Mouse (Mus musculus) testis, adult 10 weeks (tissue): ENCODE measurements around the gene Mobp. TPM values are rescaled to one million over a fixed set of nuclear protein-coding genes. Genes with fewer than 3 reads are reported as not detected.

Experiments used
- polyA plus RNA-seq: library from polyadenylated mRNA; stranded (reverse); fragments of 350-450 nt; fragmentation: Illumina TruSeq; extraction: RNeasy Lipid Tissue Mini Kit (QIAGEN cat#74804); gene quantifications from one replicate; pipeline ENCODE4 v1.2.3, GENCODE M21; 2014; ENCODE audit warnings: low read depth, low replicate concordance

Gene Mobp
- 0.31 TPM for polyA plus RNA-seq

DNA sequence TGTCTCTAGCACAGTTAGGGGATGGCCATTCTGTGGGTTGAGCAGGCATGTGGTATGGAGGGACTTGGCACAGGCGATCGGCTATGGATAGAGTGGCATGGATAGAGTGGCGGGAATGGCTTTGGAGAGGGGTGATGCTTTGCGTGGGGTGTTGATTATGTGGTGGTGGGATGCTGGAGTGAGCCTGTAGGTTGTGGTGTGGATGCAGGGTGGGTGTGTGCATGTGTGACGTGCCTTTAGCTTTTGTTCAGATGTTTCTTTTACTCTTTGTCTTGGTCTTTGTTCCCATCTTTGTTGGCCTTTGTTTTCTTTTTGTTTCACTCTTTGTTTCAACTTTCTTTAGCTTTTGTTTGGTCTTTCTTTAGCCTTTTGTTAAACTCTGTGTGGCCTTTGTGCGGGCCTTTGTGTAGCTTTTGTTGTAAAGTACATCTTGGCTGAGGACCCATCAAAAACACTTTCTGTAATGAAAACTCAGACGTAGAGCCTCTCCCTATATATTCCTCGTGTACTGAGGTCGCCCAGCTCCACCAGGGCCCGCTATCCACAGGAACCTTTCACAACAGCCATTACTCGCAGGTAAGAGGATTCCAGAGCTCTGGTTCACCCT is at the start of gene Mobp:
Gene Mobp (plus strand): TSS at position 486 of the 607 bp plus-strand sequence.

DNA sequence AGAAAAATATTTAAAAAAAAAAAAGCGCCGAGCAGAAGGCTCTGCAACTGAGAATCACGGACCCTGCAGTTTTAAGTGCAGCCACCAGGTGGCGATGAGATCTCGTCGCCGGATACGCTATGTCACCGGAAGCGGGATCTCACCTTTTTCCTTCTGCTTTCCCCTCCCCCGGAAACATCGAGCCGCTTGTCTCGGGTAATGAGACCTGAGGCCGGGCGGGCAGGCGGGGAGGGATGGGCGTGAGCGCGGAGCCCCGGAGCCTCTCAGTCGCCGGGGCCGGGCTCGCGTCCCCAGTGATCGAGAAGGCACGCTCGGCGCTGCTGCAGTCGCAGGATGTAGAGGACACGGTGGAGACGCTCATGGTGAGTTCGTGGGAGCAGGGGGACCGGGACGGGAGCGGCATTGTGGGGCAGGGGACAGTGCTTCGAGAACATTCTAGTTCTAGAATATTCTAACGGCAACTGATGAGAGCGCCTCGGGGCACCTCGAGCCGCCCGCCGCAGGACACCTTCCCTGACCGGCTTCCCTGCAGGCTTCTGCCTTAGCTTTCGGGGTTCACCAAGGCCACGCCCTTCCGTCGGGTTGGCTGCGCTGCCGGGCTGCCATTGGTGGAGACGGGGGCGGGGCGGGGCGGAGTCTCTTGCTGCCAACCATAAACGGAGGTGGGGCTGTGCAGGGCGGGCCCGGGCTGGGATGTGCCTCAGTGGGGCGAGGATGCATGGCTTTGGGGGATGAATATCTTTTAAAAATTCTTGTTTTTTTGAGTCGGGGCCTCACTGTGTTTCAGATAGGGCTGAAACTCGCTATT is 39.1 kb upstream of the Mobp start, which contains the start of gene Slc25a38:
Gene Slc25a38 (plus strand): TSS at position 164 of the 808 bp plus-strand sequence.

DNA sequence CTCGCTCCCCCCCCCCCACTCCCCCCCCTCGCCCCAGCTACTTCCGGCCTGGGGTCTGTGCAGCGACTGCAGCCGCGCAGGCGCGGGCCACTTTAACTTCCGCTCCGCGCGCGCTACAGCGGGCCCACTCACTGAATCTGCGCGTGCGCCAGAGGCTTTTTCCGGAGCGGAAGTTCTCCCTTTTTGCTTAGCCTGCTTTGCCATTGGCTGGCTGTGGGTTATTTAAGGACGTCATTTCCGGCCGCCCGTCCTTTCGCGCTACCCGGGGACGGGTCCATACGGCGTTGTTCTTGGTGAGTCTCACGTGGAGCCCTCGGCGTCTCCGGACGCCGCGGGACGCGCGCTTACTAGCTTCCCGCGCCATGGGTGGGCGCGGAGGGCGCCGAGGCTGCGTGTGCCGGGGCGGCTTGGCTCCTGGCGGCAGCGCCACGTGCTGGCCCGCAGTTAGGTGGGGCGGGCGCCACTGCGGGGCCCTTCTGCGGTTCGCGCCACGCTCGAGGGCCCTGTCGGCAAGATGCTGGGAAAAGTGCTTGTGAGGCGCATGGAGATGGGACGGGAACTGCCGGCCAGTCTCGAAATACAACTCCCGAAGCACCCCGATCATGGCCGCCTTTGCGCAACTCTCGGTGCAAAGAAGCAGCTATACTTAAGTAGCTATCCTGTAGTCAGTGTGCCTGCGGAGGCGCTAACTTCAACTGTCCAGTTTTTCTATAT is 21.8 kb upstream of the Mobp start, which contains the start of gene Rpsa:
Gene Rpsa (plus strand): TSS at position 152 of the 714 bp plus-strand sequence.

Other genes with a start within 250 kb of the Mobp start
- 1.2 TPM for gene Gorasp1, start 212.1 kb upstream of the Mobp start, polyA plus RNA-seq
- 17.2 TPM for gene Ttc21a, start 212.1 kb upstream of the Mobp start, polyA plus RNA-seq
- 1.0 TPM for gene Csrnp1, start 165.0 kb upstream of the Mobp start, polyA plus RNA-seq
- 0.07 TPM for gene Xirp1, start 126.1 kb upstream of the Mobp start, polyA plus RNA-seq
- gene Cx3cr1, start 79.8 kb upstream of the Mobp start, polyA plus RNA-seq = 2.4 TPM
- gene Ccr8, start 57.6 kb upstream of the Mobp start, polyA plus RNA-seq = not detected
- 2.5 TPM for gene Slc25a38, start 39.3 kb upstream of the Mobp start, polyA plus RNA-seq
- 55.3 TPM for gene Rpsa, start 22.0 kb upstream of the Mobp start, polyA plus RNA-seq
- 0.10 TPM for gene Myrip, start 151.8 kb downstream of the Mobp start, polyA plus RNA-seq